Mouse (Mus musculus) induced T-regulatory cell, adult 2 months (primary cell): ENCODE data around the gene Parp14.

Source experiments
- DNase-seq: peaks from one replicate; pipeline ENCODE4 v3.0.0-alpha.2; 2012; ENCODE audit warnings: low read depth

Parp14 gene

DNA sequence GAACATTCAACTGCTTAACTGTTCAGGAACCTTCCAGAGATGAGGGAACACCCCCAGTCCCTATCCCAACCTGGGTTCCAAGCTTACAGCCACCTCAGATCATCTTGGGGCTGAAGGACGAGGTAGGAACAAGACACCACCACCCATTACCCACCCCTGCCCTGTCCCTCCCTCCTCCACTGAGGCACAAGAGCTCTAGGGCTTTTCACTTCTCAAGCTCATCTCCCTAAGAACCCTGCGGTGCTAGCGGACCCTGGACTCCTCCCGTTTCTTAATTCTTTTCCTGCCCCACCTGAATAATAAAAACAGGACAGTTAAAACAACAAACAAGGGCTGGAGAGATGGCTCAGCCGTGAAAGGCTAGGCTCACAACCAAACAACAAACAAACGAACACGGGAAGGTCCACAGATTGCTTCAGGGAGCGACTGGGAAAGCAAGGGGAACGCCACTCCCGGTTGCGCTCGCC, 730 bp downstream of the Parp14 start:
- DNase-seq = peak; percentile 62

DNA sequence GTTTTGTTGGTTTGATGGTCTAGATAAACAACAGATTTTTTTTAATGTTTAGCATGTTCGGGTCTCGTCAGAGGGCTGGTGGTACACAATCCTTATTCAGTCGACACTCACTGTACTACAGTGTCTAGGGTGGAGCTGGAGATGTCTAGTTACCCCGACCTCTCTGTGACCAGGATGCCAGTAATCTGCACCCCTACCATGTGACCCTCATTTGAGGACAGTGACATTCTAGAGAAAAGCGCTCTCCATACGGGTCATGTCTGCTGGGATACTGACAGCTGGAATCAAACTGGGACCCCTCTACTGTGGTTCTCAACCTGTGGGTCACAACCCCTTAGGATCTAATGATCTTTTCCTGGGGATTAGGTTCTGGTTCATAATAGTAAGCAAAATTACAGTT, 1.7 kb downstream of the Parp14 start:
- no peak for DNase-seq

DNA sequence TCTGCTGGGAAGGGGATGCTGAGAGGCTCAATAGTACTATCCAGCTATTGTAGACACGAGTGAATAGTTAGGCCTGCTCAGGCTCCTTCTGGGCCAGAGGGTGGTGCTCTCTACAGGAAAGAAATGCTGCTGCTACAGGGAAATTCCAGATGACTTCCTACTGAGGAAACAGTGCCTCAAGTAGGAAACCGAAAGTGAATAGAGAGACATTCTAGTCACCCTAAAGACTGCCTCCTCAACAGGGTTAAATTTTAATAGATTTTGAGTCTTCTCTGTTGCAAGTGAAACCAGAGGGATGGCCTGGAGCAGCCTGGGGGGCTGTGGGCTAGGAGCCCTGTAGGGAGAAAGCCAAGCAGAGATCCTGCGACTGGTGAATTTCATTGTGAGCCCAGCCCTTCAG, 2.2 kb downstream of the Parp14 start:
- peak; percentile 85 for DNase-seq

DNA sequence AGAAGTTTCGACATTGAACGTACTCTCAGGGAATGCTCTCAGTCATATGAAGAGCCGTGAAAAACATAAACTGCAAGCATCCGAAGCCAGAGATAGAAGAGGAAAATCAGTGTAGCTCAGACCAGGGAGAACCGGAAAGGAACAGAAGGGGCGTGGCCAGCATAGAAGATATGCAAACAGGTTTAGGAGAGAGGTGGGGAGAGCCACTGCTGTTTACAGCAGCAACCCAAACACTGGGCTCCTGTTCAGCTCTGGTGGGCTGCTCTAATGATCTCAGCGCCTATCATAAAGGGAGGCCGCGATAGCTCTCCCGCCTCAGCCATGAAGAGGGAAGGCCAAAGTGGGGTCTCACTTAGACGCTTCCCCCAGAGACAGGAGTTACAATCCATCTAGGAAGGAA, 3.6 kb downstream of the Parp14 start:
- no peak for DNase-seq

DNA sequence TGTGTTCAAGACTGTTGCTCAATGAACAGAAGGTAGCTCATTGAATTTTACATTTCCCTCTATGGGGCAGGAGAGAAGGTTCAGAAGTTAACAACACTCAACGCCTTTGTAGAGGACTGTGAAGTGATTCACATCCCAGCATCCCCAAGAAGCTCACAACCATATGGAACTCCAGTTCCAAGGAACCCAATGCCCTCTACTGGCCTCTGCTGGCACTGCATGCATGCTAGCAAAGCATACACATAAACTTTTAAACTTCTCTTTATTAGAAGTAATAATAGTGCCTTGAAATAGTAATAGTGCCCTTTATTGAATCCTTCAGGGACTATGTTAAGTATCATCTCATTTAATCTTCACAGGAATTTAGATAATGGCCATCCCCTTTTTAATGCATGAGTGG, 9.3 kb downstream of the Parp14 start:
- peak; percentile 54 for DNase-seq

DNA sequence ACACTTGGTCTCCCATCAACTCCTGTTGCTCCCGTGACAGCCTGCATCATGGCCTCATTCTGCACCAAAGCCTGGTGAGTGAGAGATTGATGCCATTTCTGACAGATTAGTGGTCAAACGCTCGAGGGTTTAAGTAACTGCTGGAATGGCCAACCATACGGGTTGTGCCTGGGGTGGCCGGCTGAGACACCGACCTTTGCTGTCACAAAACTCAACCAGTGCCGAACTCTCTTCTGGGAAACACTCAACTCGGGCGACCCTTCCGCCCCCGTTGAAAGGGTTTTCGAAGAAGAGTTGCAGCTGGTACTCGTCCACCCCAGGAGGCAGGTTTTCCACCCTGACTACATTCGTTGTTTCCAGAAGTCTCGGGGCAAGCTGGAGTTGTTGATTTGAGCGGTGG, 11.1 kb downstream of the Parp14 start:
- no peak for DNase-seq

DNA sequence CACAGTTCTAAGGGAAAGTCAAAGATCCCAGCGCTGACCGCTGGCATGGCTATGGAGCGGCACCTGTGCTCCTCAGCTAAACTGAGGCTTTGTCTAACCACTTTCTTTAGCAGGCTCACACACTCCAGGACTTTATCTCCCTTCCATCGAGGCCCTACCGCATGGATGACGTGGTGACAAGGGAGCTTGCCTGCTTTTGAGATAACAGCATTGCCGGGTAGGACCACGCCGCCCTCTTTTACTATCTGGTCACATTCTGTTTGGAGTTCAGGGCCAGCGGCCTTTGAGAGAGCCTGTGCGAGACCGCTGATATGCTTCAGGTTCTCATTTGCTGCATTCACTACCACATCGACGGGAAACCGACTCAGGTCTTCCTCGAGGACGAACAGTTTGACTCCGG, 14.6 kb downstream of the Parp14 start:
- DNase-seq = no peak

DNA sequence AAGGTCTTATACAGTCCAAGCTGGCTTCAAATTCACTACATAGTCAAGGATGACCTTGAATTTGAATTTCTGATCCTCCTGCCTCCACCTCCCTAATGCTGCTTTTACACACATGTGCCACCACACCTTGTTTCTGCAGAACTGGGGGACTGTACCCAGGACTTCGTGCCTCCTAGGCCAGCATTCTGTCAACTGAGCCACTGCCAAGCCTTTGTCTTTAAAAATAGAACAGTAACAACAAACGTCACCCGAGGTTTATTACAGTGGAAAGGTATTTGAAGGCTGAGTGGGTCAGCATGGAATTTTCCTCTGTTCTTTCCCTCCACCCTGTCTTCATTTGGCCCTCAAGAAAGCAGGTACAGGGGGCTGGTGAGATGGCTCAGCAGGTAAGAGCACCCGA, 15.5 kb downstream of the Parp14 start:
- no peak for DNase-seq

DNA sequence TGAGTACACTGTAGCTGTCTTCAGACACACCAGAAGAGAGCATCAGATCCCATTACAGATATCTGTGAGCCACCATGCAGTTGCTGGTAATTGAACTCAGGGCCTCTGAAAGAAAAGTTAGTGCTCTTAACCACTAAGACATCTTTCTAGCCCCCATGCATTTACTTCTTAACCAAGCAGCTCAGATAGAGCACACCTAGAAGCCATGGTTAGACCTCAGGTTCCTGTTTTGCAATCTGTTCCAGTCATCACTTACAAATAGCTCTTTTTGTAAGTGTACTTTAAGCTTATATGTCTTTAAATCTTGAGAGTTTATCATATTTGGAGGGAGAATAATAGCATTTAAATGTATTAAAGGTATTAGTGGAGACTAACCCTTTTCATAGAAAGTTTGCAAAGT, 24.2 kb downstream of the Parp14 start:
- no peak for DNase-seq

DNA sequence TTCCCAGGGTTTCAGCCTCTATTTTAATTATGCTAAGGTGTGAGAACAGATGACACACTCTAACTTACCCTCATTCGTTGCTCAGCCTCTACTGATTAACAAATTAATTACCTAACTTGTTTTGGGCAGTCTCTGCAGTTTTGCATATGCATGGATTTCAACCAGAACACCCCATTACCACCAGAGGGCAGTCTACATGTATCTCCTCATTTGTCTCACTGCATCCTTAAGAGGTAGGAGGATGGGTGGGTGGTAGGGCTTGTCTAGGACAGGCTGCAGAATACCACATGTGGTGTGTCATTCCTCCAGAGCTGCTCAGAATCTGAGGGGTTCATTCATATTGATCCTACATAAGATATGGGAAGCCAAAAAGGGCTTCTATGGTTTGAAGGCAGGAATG, 31.7 kb downstream of the Parp14 start:
- DNase-seq = peak; percentile 72

DNA sequence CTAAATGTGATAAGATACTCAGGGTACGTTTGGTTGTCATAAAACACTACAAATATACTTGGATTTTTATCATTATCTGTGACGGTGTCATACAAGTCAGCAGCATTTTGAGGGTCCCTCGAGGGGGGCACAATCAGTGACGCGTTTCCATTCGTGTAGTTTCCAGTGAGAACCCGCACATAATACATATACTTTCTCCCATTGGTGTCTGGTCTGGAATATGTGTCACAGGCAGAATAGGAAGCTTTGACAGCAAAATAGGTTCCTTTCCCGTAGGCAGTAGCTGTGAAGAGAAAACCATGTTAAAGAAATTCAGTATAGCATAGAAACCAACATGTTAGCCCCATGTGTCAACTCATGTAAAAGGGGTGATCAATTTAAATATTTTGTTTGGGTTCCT, 36.7 kb downstream of the Parp14 start:
- DNase-seq = no peak

DNA sequence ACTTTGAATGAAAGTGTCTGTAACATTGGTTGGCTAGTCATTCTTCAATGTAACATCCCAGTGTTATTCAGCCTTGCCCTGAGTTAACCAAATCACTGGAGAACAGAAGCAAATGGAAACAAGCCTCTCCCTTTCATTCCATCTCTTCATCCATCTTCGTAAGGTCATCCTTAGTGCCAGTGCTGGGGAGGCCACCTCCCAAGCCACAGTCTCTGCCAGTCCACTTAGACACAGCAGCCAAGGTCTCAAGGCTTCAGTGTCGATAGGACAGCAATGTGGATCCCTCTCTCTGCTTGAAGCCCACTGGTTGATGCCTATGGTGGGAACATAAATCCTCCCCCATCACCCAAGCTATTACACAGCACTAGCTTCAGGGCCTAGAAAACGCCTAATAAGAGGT, 38.4 kb downstream of the Parp14 start:
- no peak for DNase-seq

DNA sequence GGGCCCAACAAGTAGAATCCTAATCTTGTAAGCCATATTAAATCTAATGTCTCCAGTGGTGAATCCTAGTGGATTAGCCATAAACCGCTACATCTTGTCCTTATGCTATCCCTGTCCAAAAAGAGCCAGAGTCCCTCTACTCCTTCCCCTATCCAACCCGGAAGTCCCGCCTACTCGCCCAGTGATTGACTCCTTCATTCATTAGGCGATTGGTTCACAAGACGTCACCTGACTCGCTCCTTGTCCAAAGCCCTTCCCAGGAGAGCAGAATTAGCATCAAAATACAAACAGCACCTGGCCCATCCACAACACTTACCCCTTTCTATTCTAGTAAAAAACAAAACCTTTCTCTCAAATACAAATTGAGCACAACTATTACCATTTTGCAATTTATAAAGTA, 41.3 kb downstream of the Parp14 start:
- DNase-seq = no peak

DNA sequence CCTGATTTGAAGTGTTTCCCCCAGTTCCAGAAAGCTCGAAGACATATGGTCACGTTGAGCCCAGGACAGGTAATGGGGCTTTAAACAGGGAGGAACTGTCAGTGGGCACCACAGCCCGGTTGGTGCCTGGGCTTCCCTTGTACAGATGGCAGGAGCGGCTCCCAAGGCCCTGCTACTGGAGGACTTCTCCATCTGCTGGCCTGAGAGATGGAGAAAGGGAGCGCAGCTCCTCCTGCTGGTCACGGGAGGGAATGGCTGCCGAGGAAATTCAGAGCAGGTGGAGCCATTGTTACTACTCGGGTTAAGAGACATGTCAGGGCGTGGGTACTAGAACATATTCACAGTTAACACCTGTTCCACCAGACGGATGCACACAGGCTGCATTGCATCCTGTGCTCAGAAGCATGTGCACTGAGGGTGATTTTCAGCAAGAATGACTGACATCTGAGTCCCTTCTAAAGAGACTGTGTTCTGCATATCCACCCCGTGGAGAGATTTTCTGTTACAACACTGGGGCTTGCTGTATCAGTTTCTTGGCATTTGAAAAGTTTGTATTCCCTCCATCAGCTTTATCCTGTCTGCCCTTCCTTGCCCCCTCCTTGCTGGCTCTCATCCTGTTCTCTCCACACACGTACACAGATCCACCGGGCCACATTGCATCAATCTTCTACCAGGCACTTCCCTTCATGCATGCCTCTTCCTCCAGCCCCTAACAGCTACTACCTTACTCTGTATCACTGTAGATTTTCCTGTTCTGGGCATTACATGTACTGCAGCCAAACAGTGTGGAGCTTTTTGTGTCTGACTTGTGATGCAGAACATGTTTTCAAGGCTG, 53.9 kb downstream of the Parp14 start:
- peak; percentile 83 for DNase-seq

DNA sequence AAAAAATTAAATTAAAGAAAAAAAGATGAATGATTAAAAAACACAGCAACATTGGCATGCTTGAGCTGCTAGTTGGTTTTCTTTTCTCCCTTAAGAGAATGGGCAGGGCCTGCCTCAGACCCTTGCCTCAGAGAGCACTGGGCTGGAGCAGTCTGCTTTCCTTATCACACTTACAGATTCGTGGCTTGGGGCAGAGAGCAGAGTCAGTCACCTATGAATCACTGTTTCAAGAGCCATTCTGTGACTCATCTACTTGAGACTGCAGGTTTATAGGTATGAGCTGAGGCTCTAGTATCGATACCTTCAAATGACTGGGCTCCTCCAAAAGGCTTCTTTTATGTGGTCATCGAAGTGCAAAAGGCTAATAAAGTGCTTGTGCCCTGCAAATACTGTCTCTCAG, 58.2 kb downstream of the Parp14 start:
- DNase-seq = no peak

DNA sequence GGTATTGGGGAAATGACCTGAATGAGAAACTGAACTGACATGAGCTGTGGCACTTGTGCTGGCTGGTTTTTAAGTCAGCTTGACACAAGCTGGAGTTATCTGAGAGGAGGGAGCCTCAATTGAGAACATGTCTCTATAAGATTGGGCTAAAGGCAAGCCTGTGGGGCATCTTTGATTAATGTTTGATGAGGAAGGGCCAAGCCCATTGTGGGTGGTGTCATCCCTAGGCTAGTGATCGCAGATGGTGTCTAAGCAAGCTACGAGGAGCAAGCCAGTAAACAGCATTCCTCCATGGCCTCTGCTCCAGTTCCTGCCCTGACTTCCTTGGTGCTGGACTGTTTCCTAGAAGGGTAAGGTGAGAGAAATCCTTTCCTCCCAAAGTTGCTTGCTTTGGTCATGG, 62.5 kb downstream of the Parp14 start:
- no peak for DNase-seq

DNA sequence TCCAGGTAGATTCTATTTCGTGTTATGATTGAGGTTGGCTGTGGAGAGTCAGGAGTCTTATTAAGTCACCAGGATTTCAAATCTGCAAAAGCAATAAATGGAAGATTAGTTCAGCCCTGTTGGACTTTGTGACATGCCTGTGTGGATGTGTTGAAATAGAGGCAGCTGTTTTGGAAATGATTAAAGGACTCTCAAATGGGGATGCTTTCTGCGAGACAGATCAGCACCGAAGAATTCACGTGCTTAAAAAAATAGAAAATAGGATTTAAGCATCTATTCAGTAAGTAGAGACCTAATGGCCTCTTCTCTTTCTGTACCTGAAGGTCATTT, 63.7 kb downstream of the Parp14 start:
- no peak for DNase-seq

DNA sequence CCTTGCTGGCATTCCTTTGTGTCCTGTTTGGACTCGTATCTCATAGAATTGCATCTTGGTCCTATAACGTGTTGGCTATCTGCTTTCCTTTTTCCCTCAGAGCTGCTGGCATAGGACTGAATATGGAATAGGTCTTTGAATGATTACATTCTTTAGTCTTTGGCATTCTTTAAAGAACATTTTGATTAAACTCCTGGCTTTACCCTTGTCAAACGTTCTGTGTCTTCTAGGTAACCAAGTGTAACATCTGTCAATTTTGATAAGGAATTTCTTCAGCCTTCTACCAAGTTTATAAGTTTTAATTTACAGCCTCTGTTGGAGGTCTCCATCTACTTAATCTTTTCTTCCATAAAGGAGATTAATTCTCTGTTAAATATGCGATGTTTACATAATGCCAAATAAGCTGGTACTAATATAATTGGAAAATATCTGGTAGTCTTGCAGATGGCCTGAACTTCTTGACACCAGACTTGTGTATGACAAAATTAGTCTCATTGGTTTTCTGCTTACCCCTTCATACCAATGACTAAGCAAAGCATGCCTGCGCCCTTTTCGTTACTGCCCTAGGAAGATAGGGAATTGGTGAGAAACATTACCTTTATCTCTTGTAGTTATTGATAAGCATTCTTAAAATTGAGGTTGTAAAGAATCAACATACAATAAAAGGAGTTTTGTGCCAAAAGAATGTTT, 64.2 kb downstream of the Parp14 start:
- no peak for DNase-seq

DNA sequence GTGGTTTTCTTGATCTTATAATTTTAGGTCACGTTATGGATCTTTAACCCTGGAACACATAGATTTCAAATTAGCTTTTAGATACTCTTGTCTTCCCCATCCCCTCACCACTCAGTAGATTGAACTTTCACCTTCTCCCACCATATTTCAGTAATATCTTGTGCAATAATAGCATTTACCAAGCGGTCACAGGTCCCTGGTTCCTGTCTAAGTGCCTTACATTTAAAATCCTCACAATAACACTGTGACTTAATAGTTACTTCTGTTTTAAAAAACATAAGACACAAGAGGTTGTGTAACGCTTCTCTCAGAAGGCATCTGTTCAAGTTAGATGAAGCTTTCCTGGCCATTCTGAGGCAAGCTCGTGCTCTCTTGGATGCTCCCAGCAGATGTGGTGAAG, 67.6 kb downstream of the Parp14 start:
- no peak for DNase-seq

DNA sequence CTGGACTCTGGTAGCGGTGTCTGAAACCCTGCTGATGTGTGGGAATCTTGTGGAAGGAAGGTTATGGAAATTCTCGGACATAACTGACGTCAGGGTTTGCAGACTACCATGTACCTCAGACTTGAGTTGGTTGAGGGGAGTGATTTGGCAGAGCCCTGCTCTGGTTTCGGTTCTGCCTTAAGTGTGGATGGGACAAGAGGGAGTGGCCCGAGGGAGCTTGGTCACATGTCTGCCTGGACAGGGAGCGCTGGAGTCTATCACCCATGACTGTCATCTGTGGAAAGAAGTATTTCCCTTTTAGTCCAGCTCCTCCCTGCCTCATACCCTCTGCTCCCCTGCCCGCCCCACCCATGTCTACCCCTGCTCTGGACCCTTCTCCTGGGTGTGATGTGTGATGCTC, 69.2 kb downstream of the Parp14 start:
- no peak for DNase-seq

DNA sequence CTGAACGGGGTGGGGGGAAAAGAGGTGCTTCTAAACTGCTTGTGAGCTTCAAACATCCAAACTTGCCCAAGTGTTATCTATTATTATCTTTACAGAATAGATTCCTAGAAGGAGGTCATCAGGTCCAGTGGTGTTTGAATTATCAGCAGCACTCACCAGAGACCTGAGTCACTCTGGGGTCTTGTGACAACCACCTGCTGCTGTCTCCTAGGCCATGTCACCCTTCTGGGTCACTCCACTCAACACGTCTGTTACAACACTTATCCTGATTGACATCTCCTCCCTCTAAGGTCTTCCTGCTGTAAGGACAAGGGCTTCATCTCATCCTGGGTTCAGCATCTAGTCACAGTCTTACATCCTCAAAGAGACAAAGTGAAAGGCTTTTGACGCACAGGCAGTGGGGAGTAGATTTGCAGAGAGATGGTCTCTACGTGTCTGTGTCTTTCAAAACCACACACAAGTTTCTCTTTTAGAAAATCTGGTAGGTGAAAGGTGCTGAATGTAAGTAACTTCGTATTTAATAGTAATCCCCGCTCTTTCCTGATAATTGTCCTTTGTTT, 79.3 kb downstream of the Parp14 start:
- peak; percentile 54 for DNase-seq

DNA sequence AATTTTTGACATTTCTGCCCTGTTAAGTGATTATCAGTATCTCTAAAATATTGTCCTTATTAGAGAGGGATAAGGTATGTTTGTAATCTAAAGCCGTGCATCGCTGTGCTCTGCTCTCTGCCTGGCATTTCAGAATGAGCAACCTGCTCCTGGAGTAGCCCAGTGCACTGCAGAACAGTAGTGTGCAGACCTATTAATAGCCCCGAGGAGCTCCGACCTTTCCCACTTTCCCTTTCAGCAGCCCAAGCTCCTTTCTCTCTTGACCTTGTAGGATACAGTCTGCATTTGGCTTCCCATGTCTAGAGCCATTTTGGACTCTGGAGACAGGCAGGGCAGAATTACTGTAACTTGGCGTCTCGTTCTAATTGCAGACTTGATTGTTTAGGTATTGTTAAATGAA, 83.0 kb downstream of the Parp14 start:
- no peak for DNase-seq

DNA sequence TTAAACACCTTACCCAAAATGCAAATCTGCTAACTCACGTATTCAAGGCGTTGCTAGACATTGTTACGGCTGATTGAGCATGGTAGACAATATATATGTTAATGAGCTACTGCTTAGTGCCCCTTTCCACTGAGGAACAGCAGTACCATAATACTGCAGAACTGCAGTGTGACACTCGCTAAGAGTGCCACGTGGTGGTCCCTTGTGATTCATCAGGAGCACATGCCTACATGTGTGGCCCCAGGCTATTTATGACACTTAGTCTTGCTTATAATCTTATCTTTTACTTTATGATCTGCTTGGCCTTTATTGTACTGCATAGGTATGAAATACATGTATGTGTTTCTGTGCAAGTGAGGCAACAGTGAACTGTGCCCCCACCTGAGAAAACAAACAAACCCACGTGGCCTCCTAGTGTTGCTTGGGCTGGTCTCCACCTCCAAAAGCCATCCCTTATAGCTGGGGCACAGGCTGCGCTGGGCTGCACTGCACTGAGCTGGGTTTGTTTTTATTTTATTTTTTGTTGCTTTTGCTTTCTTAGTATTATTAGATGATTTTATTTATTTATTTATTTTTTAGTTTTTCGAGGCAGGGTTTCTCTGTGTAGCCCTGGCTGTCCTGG, 83.7 kb downstream of the Parp14 start:
- no peak for DNase-seq
